Mouse (Mus musculus): ENCODE data around the gene Cmbl.

DNA sequence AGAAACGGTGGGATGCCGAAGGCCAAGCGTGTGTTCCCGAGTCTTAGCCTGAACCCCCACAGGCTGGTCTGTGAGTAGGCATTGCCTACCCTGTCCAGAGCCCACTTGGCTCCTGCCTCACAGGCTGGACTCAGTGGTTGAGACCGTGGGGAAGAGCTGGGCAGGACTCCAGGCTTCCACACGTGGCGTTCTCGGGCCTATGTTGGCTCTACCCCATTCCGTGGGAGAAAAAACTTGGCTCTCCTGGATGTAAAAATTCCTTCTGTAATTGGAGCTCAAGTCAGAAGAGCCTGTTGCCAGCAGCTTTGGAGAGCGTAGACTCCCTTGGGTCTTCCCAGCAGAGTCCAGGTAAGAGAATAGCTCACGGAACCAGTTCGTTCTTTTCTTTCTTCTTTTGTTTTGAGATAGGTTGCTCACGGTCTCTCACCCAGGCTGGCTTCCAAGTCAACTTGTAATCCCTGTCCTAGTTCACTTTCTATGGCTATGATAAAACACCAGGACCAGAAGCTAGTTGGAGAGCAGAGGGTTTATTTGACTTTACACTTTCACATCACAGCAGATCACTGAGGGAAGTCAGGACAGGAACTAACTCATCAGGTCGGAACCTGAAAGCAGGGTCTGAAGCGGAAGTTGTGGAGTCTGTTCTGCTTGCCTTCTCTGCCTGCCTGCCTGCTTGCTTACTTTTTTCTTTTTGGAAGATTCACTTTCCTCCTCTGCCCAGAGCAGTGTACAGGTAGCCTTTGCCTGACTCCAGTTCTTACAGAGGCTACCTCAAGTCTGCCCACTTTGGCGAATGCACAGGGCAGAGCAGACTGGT, 6.9 kb downstream of the Cmbl start:
- no peak for TF ChIP-seq CTCF (IDR thresholded peaks at IDR 0.05; ENCODE audit: borderline replicate concordance, control insufficient read depth, extremely low read depth, insufficient read depth, low read length, poor library complexity)
- no peak for TF ChIP-seq POLR2A (IDR thresholded peaks at IDR 0.05; ENCODE audit: control insufficient read depth, extremely low read depth, insufficient read depth, low read length, poor library complexity)

Measured in thymus, adult 2 months (tissue).